Mouse (Mus musculus) liver, adult 2 months (tissue): ENCODE results near the gene Pax6. TPM values are rescaled to one million over a fixed set of nuclear protein-coding genes. Genes with fewer than 3 reads are reported as not detected.

Experiments used
- DNase-seq: peaks from one replicate; pipeline ENCODE4 v3.0.0-alpha.2; 2011; ENCODE audit warnings: low read depth, low spot score; ENCODE audit errors: extremely low read depth
- H3K27ac ChIP-seq: fragments of 200-500 bp; replicated peaks from 2 replicates; pipeline ENCODE4 v1.5.1; 2012; ENCODE audit warnings: low read depth, mild to moderate bottlenecking, control low read depth, inconsistent platforms, low read length; ENCODE audit not compliant: insufficient read depth
- H3K27me3 ChIP-seq: fragments of 200-500 bp; 2 replicates; pipeline ENCODE4 v1.6.1; 2012; ENCODE audit warnings: mild to moderate bottlenecking, moderate library complexity, low read length, inconsistent platforms; ENCODE audit not compliant: control insufficient read depth, insufficient read depth
- H3K36me3 ChIP-seq: fragments of 200-500 bp; 2 replicates; pipeline ENCODE4 v1.6.1; 2012; ENCODE audit warnings: low read length, inconsistent platforms; ENCODE audit not compliant: control insufficient read depth, insufficient read depth
- H3K4me1 ChIP-seq: fragments of 200-500 bp; 2 replicates; pipeline ENCODE4 v1.6.1; 2011; ENCODE audit warnings: low read length; ENCODE audit not compliant: control insufficient read depth, insufficient read depth
- H3K4me3 ChIP-seq: fragments of 200-500 bp; 2 replicates; pipeline ENCODE4 v1.5.1; 2011; ENCODE audit warnings: low read depth, mild to moderate bottlenecking, control low read depth, low read length, moderate library complexity; ENCODE audit not compliant: insufficient read depth
- H3K79me2 ChIP-seq: fragments of 200-500 bp; 2 replicates; pipeline ENCODE4 v1.6.1; 2012; ENCODE audit warnings: inconsistent platforms, mild to moderate bottlenecking, low read length, moderate library complexity; ENCODE audit not compliant: control insufficient read depth, insufficient read depth
- H3K9ac ChIP-seq: fragments of 200-500 bp; 2 replicates; pipeline ENCODE4 v1.6.1; 2012; ENCODE audit warnings: low read depth, mild to moderate bottlenecking, control low read depth, inconsistent platforms, low read length
- CTCF ChIP-seq: fragments of 200-500 bp; IDR thresholded peaks from 2 replicates; pipeline ENCODE4 v1.5.1; 2011; ENCODE audit warnings: low read depth, low read length, control low read depth
- POLR2A ChIP-seq: fragments of 200-500 bp; IDR thresholded peaks from 2 replicates; pipeline ENCODE4 v1.6.1; 2011; ENCODE audit warnings: low read length, control low read depth; ENCODE audit not compliant: insufficient read depth; ENCODE audit errors: extremely low read depth
- WGBS: fragments of 180-500 bp; shearing (Covaris S2); methylation state at CpG from one replicate; pipeline ENCODE4 v1.1.7; 2018; 5-methylcytosine and 5-hydroxymethylcytosine counted together
- polyA plus RNA-seq: library from polyadenylated mRNA; depleted of rRNA; stranded (reverse); fragments of >200 nt; gene quantifications from 2 replicates; pipeline ENCODE4 v1.2.3, GENCODE M21; 2012
- total RNA-seq: library from RNA; depleted of rRNA; stranded (reverse); fragments of >200 nt; gene quantifications from 2 replicates; pipeline ENCODE4 v1.2.3, GENCODE M21; 2014

Gene Pax6
- total and polyA plus RNA-seq, 2 experiments, result not detected

DNA sequence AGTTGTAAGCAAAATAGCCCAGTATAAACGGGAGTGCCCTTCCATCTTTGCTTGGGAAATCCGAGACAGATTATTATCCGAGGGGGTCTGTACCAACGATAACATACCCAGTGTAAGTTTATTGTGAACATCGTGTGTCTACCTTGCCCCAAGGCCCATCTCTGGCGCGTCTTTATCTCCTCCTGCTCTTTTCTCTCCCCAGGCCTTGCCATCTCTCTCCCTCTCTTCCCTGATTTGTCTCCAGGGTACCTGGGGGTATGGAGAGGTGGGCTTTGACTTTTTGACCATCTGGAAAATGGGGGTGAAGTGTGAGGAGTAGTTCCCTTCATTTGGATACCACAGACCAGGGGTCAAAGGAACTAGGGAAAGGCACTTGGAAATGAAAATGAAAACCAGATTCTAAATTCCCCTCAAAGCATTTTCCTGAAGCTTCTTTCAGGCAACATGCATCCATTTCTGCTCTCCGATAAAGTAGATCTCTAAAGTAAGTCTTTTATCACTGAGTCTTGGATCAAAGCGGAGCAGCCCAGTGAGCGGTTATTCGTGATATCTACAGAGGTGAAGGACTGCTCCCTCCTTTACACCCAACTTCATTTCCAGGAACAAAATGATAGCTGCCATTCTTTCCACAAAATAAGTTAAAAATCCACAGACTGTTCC is 16.4 kb downstream of the Pax6 start:
- no peak overlapping the region for H3K4me3 ChIP-seq
- no peak overlapping the region for H3K27ac ChIP-seq
- no peaks in the 10 kb centered on the region for H3K79me2 ChIP-seq
- TF ChIP-seq POLR2A (no peak), CTCF (no peak)
- no peak overlapping the region for H3K9ac ChIP-seq
- DNase-seq, result no peak
- peaks cover 45% of the 10 kb centered on the region for H3K27me3 ChIP-seq
- no peaks in the 10 kb centered on the region for H3K36me3 ChIP-seq
- H3K4me1 ChIP-seq, result peaks cover 3% of the 10 kb centered on the region; the same call in 1 of the 2 replicates
- 10% methylated on average over 11 of the region's 11 CpGs for WGBS

DNA sequence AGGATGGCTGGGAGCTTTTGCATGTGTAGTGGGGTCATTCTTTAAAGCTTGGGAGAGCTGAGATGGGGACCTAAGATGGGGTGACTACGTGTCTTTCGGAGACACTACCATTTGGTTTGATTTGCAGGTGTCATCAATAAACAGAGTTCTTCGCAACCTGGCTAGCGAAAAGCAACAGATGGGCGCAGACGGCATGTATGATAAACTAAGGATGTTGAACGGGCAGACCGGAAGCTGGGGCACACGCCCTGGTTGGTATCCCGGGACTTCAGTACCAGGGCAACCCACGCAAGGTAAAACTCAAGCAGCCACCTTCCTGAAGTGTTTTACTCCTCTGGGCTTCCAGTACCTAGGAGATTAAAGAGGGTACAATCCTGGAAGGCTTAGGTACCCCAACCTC is 17.0 kb downstream of the Pax6 start:
- Histone ChIP-seq H3K27me3 (peaks cover 45% of the 10 kb centered on the region), H3K36me3 (no peaks in the 10 kb centered on the region), H3K4me1 (peaks cover 3% of the 10 kb centered on the region; the same call in 1 of the 2 replicates), H3K27ac (no peak overlapping the region), H3K9ac (no peak overlapping the region), H3K79me2 (no peaks in the 10 kb centered on the region), H3K4me3 (no peak overlapping the region)
- no peak for DNase-seq
- WGBS, result 9% methylated on average over 11 of the region's 11 CpGs
- TF ChIP-seq CTCF (no peak), POLR2A (no peak)

DNA sequence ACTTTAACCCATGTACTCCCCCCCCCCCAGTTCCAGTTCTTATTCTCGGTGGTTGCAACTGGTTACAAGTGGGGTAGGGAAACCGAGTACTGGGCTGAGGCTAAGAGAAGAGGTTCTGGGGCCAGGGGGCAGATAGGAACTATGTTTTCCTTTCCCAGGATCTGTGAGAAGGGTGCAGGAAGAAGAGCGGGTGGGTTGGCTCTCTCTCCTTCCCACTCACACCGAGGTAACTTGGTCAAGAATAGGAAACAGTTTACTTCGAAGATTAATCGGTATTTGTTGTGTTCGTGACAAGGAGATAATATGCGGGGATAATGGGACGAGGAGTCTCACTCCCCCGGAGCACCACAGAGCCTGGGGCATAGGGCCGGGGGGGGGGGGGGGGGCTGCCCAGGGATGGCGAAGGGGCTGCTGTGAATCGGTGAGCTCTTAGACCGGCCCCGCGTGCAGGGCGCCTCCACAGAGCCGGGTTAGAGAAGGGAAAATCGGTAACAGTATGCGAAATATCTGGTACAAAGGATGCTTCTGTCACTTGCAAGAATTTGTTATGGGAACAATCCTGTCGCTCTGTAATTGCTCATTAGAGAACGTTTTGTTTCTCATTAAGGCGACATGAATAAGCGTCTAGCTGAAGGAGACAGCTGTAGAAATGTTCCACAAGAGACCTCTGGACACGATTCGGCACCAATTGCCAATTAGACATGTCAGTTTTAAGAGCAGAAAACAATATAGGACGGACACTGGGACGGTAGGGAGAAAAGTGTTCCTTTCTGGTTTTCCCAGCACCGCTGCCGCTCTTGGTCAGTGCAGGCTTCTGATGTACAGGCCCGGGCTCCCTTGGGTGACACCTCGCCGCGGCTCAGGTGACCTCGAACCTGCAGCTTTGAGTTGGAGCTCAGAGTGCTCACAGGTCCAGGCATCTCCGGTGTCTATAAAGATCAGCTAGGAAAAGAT is 17.9 kb downstream of the Pax6 start:
- H3K79me2 ChIP-seq, result no peaks in the 10 kb centered on the region
- H3K9ac ChIP-seq, result no peak overlapping the region
- H3K36me3 ChIP-seq, result no peaks in the 10 kb centered on the region
- H3K4me3 ChIP-seq, result no peak overlapping the region
- 8% methylated on average over 34 of the region's 36 CpGs for WGBS
- H3K4me1 ChIP-seq, result peaks cover 3% of the 10 kb centered on the region; the same call in 1 of the 2 replicates
- peaks cover 36% of the 10 kb centered on the region for H3K27me3 ChIP-seq
- H3K27ac ChIP-seq, result no peak overlapping the region
- TF ChIP-seq POLR2A (no peak), CTCF (no peak)
- DNase-seq, result no peak

DNA sequence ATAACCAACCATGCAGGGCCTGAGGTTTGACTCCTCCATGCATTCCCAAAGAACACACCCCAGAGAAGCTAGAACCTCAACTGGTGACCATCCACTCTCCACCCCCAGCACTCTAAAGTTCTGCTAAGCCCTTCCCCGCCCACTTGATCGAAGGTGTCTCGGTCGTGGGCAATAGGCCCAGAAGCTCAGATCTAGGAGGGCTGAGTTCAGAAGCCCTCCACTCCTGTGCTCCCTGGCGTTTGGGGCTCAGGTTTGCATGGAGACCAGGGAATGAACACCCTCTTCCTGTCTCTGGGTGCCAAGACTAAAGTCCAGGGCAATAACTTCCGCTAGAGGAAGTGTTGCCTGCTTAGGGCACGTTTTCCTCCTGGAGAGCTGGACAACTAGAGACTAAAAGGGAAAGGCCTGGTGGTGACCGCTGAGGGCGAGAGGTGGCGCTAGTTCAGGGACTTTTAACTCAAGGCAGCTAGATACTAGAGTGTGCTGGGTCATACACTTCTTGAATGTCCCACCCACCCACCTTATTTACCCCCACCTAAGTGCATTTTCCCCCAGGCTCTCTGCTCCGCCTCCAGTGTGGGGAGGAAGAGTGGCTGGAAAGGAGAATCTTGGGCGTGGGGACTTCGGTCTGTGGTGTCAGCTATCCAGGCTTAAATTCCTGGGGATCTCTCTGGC is 18.8 kb downstream of the Pax6 start:
- Histone ChIP-seq H3K79me2 (no peaks in the 10 kb centered on the region), H3K9ac (no peak overlapping the region), H3K27ac (no peak overlapping the region), H3K4me1 (no peaks in the 10 kb centered on the region), H3K36me3 (no peaks in the 10 kb centered on the region), H3K27me3 (peaks cover 34% of the 10 kb centered on the region), H3K4me3 (no peak overlapping the region)
- peak; percentile 34 for TF ChIP-seq CTCF
- TF ChIP-seq POLR2A, result no peak
- peak; percentile 36 for DNase-seq
- WGBS, result 5% methylated on average over 13 of the region's 13 CpGs

DNA sequence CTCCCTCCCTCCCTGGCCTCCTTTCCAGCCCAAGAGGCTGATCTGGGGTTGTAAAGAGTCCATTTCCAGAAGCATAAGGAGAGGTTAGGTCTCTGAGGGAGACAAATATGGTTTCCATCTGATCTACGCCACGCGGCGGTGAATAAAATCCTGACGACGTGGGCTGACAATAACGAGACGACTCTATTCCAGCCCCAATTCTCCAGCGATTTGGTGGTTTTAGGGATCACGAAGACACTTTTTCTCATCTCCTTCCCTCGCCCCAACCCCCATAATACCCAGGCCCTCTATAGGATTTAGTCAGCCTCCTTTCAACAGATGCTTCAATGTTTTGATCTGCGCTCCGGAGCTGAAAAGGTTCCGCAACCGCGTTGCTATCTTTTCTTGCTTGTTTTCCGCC is 19.3 kb downstream of the Pax6 start:
- no peaks in the 10 kb centered on the region for H3K36me3 ChIP-seq
- peaks cover 33% of the 10 kb centered on the region for H3K27me3 ChIP-seq
- 5% methylated on average over 17 of the region's 17 CpGs for WGBS
- no peak overlapping the region for H3K27ac ChIP-seq
- H3K79me2 ChIP-seq, result no peaks in the 10 kb centered on the region
- H3K4me1 ChIP-seq, result no peaks in the 10 kb centered on the region
- DNase-seq, result no peak
- no peak overlapping the region for H3K9ac ChIP-seq
- no peak overlapping the region for H3K4me3 ChIP-seq
- TF ChIP-seq CTCF (no peak), POLR2A (no peak)
